Mouse (Mus musculus) olfactory bulb, adult 2 months (tissue): Measurements from ENCODE around the gene Fgf23.

Source experiments
- CTCF ChIP-seq: fragments of 200-500 bp; IDR thresholded peaks from 2 replicates; pipeline ENCODE4 v1.5.1; 2012; ENCODE audit warnings: low read depth, mild to moderate bottlenecking, low read length, moderate library complexity; ENCODE audit not compliant: insufficient read depth
- POLR2A ChIP-seq: fragments of 200-500 bp; IDR thresholded peaks from 2 replicates; pipeline ENCODE4 v1.6.1; 2012; ENCODE audit warnings: mild to moderate bottlenecking, low read depth, low read length, moderate library complexity; ENCODE audit not compliant: insufficient read depth

DNA sequence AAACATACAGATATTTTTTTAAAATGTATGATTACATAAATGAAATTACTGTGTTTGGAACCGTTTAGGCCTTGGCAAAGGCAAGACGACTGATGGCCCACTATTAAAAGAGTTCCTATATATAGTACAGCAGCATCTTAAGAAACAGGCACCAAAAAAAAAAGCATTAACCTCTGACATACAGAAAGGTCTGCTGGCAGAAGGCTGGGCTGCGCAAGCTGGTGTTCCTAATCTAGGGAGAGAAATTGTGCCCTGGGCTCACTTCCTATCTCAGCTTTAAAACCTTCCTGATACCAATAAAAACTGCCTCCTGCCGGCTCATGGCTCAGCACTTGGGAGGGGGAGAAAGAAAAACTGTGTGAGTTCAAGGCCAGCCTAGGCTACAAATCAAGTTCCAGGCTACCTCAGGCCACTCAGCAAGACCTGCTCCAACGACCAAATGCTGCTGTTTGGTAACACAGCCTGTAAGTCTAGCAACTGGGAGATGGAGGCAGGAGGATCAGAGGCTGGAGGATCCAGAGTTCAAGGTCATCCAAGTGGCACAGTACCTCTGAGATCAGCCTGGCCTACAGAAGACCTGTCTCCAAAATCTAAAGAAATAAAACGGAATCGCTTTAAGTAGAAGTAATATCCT, 31.8 kb downstream of the Fgf23 start:
- TF ChIP-seq CTCF (no peak), POLR2A (no peak)
